Mouse (Mus musculus): Measurements from ENCODE around the gene Ccdc171. TPM values are rescaled to one million over a fixed set of nuclear protein-coding genes. Genes with fewer than 3 reads are reported as not detected.

Gene Ccdc171
- total and polyA plus RNA-seq, 2 experiments from 2014 or later = 2.0 to 3.2 TPM

- no peak for TF ChIP-seq CTCF (IDR thresholded peaks at IDR 0.05; ENCODE audit: low read depth)
- DNase-seq (ENCODE audit: low spot score) (no peak), ATAC-seq (no peak)
- Histone ChIP-seq H3K36me3 (ENCODE audit: insufficient read depth, low read length) (no peaks in the 10 kb centered on the region), H3K4me3 (ENCODE audit: low read length) (no peak overlapping the region), H3K4me1 (ENCODE audit: insufficient read depth, low read length) (no peaks in the 10 kb centered on the region), H3K9ac (replicated peaks; ENCODE audit: low read length) (no peak overlapping the region), H3K27ac (no peak overlapping the region), H3K27me3 (ENCODE audit: insufficient read depth, low read length) (no peaks in the 10 kb centered on the region), H3K4me2 (ENCODE audit: low read depth, low read length) (no peak overlapping the region), H3K9me3 (ENCODE audit: low read length) (no peaks in the 10 kb centered on the region)
- WGBS = 93% methylated on average over 5 of the region's 5 CpGs
Measured at GRCm38 (mm10) chr4:83853885-83854284, 328.5 kb downstream of the Ccdc171 start.

- Histone ChIP-seq H3K4me1 (ENCODE audit: insufficient read depth, low read length) (no peaks in the 10 kb centered on the region; the same call in 1 of the 2 replicates), H3K4me2 (ENCODE audit: low read depth, low read length) (no peak overlapping the region), H3K9me3 (ENCODE audit: low read length) (no peaks in the 10 kb centered on the region), H3K36me3 (ENCODE audit: insufficient read depth, low read length) (no peaks in the 10 kb centered on the region), H3K27ac (no peak overlapping the region), H3K9ac (replicated peaks; ENCODE audit: low read length) (no peak overlapping the region), H3K27me3 (ENCODE audit: insufficient read depth, low read length) (no peaks in the 10 kb centered on the region), H3K4me3 (ENCODE audit: low read length) (no peak overlapping the region)
- ATAC-seq (no peak), DNase-seq (ENCODE audit: low spot score) (peak; percentile 45)
- TF ChIP-seq CTCF (IDR thresholded peaks at IDR 0.05; ENCODE audit: low read depth) = no peak; the same call in 1 of the 2 replicates
- 47% methylated on average over 3 of the region's 3 CpGs for WGBS
Measured at GRCm38 (mm10) chr4:83861706-83862105, 336.4 kb downstream of the Ccdc171 start.

GRCm38 (mm10) chr4:83862295-83862694 is 336.9 kb downstream of the Ccdc171 start:
- ATAC-seq (no peak), DNase-seq (ENCODE audit: low spot score) (no peak)
- Histone ChIP-seq H3K27ac (no peak overlapping the region), H3K27me3 (ENCODE audit: insufficient read depth, low read length) (no peaks in the 10 kb centered on the region), H3K4me2 (ENCODE audit: low read depth, low read length) (no peak overlapping the region), H3K36me3 (ENCODE audit: insufficient read depth, low read length) (no peaks in the 10 kb centered on the region), H3K4me1 (ENCODE audit: insufficient read depth, low read length) (no peaks in the 10 kb centered on the region; the same call in 1 of the 2 replicates), H3K9ac (replicated peaks; ENCODE audit: low read length) (no peak overlapping the region), H3K9me3 (ENCODE audit: low read length) (no peaks in the 10 kb centered on the region), H3K4me3 (ENCODE audit: low read length) (no peak overlapping the region)
- whole genome bisulfite sequencing = 79% methylated on average over 7 of the region's 7 CpGs
- TF ChIP-seq CTCF (IDR thresholded peaks at IDR 0.05; ENCODE audit: low read depth) = no peak

- Histone ChIP-seq H3K36me3 (ENCODE audit: insufficient read depth, low read length) (no peaks in the 10 kb centered on the region), H3K27ac (no peak overlapping the region), H3K4me3 (ENCODE audit: low read length) (no peak overlapping the region), H3K4me2 (ENCODE audit: low read depth, low read length) (no peak overlapping the region), H3K9ac (replicated peaks; ENCODE audit: low read length) (no peak overlapping the region), H3K9me3 (ENCODE audit: low read length) (no peaks in the 10 kb centered on the region), H3K4me1 (ENCODE audit: insufficient read depth, low read length) (no peaks in the 10 kb centered on the region), H3K27me3 (ENCODE audit: insufficient read depth, low read length) (no peaks in the 10 kb centered on the region)
- peak; percentile 41; the same call in 1 of the 2 replicates for TF ChIP-seq CTCF (IDR thresholded peaks at IDR 0.05; ENCODE audit: low read depth)
- DNase-seq (ENCODE audit: low spot score) (no peak), ATAC-seq (no peak)
- 57% methylated on average over 7 of the region's 7 CpGs for WGBS
Measured at GRCm38 (mm10) chr4:83876600-83876999, 351.3 kb downstream of the Ccdc171 start.

GRCm38 (mm10) chr4:83878236-83878635 is 352.9 kb downstream of the Ccdc171 start:
- WGBS = 76% methylated on average over 8 of the region's 8 CpGs
- H3K27ac ChIP-seq = no peak overlapping the region
- ATAC-seq = no peak
- no peaks in the 10 kb centered on the region for H3K9me3 ChIP-seq (ENCODE audit: low read length)
- no peaks in the 10 kb centered on the region for H3K4me1 ChIP-seq (ENCODE audit: insufficient read depth, low read length)
- H3K27me3 ChIP-seq (ENCODE audit: insufficient read depth, low read length) = no peaks in the 10 kb centered on the region
- no peak for DNase-seq (ENCODE audit: low spot score)
- no peaks in the 10 kb centered on the region for H3K36me3 ChIP-seq (ENCODE audit: insufficient read depth, low read length)
- no peak overlapping the region for H3K9ac ChIP-seq (replicated peaks; ENCODE audit: low read length)
- no peak overlapping the region for H3K4me2 ChIP-seq (ENCODE audit: low read depth, low read length)
- H3K4me3 ChIP-seq (ENCODE audit: low read length) = no peak overlapping the region
- no peak for TF ChIP-seq CTCF (IDR thresholded peaks at IDR 0.05; ENCODE audit: low read depth)

- no peak overlapping the region for H3K4me2 ChIP-seq (ENCODE audit: low read depth, low read length)
- H3K27ac ChIP-seq = no peak overlapping the region
- no peaks in the 10 kb centered on the region for H3K36me3 ChIP-seq (ENCODE audit: insufficient read depth, low read length)
- DNase-seq (ENCODE audit: low spot score) (no peak), ATAC-seq (no peak)
- TF ChIP-seq CTCF (IDR thresholded peaks at IDR 0.05; ENCODE audit: low read depth) = no peak
- no peaks in the 10 kb centered on the region for H3K9me3 ChIP-seq (ENCODE audit: low read length)
- 53% methylated on average over 13 of the region's 13 CpGs for WGBS
- no peaks in the 10 kb centered on the region for H3K4me1 ChIP-seq (ENCODE audit: insufficient read depth, low read length)
- H3K4me3 ChIP-seq (ENCODE audit: low read length) = no peak overlapping the region
- H3K9ac ChIP-seq (replicated peaks; ENCODE audit: low read length) = no peak overlapping the region
- H3K27me3 ChIP-seq (ENCODE audit: insufficient read depth, low read length) = no peaks in the 10 kb centered on the region
Measured at GRCm38 (mm10) chr4:83888459-83889054, 363.2 kb downstream of the Ccdc171 start.

GRCm38 (mm10) chr4:83902081-83902645 is 376.8 kb downstream of the Ccdc171 start:
- Histone ChIP-seq H3K27ac (no peak overlapping the region), H3K4me3 (ENCODE audit: low read length) (no peak overlapping the region), H3K27me3 (ENCODE audit: insufficient read depth, low read length) (no peaks in the 10 kb centered on the region), H3K9me3 (ENCODE audit: low read length) (no peaks in the 10 kb centered on the region), H3K9ac (replicated peaks; ENCODE audit: low read length) (no peak overlapping the region), H3K4me2 (ENCODE audit: low read depth, low read length) (no peak overlapping the region), H3K4me1 (ENCODE audit: insufficient read depth, low read length) (no peaks in the 10 kb centered on the region), H3K36me3 (ENCODE audit: insufficient read depth, low read length) (no peaks in the 10 kb centered on the region)
- WGBS = 81% methylated on average over 9 of the region's 9 CpGs
- no peak for DNase-seq (ENCODE audit: low spot score)
- ATAC-seq = no peak
- TF ChIP-seq CTCF (IDR thresholded peaks at IDR 0.05; ENCODE audit: low read depth) = no peak

Other genes with a start within 250 kb of the Ccdc171 start
- gene Ttc39b, start 201.3 kb upstream of the Ccdc171 start, total RNA-seq (2014; rRNA removed) = 15.2 and 16.0 TPM in 2 replicates
- gene Ttc39b, start 201.3 kb upstream of the Ccdc171 start, polyA plus RNA-seq (2015; fragmentation: Nextera tagmentation; extraction: Ambion mirVana) = 8.2 and 8.6 TPM in 2 replicates
- gene Snapc3, start 107.8 kb upstream of the Ccdc171 start, total RNA-seq (2014; rRNA removed) = 20.1 and 42.8 TPM in 2 replicates
- gene Snapc3, start 107.8 kb upstream of the Ccdc171 start, polyA plus RNA-seq (2015; fragmentation: Nextera tagmentation; extraction: Ambion mirVana) = 30.6 and 34.1 TPM in 2 replicates
- gene Psip1, start 39.1 kb upstream of the Ccdc171 start, total RNA-seq (2014; rRNA removed) = 151 and 176 TPM in 2 replicates
- 284 and 285 TPM in 2 replicates for gene Psip1, start 39.1 kb upstream of the Ccdc171 start, polyA plus RNA-seq (2015; fragmentation: Nextera tagmentation; extraction: Ambion mirVana)

All from hindbrain, postnatal 0 days (tissue).